Mouse (Mus musculus): Measurements from ENCODE around the gene Sergef.
A peak's percentile ranks its signal among the peaks of the same experiment; 100 is the strongest.

The Sergef gene

GRCm38 (mm10) chr7:46501458-46501857, 138.1 kb downstream of the Sergef start:
- DNase-seq (ENCODE audit: low spot score), result no peak

- no peak for DNase-seq (ENCODE audit: low spot score)
Observed at GRCm38 (mm10) chr7:46499561-46499960, 140.0 kb downstream of the Sergef start.

GRCm38 (mm10) chr7:46492134-46492678, 147.4 kb downstream of the Sergef start:
- DNase-seq (ENCODE audit: low spot score), result no peak

- DNase-seq (ENCODE audit: low spot score), result no peak
Observed at GRCm38 (mm10) chr7:46487354-46487753, 152.3 kb downstream of the Sergef start.

GRCm38 (mm10) chr7:46486761-46487160, 152.8 kb downstream of the Sergef start:
- DNase-seq (ENCODE audit: low spot score), result no peak

- DNase-seq (ENCODE audit: low spot score), result no peak
Observed at GRCm38 (mm10) chr7:46484223-46484622, 155.4 kb downstream of the Sergef start.

- DNase-seq (ENCODE audit: low spot score), result no peak
Observed at GRCm38 (mm10) chr7:46483050-46483449, 156.6 kb downstream of the Sergef start.

- DNase-seq (ENCODE audit: low spot score), result peak; percentile 7
Observed at GRCm38 (mm10) chr7:46482099-46482531, 157.5 kb downstream of the Sergef start.

GRCm38 (mm10) chr7:46479793-46480192, 159.8 kb downstream of the Sergef start:
- no peak for DNase-seq (ENCODE audit: low spot score)

- no peak for DNase-seq (ENCODE audit: low spot score)
Observed at GRCm38 (mm10) chr7:46477456-46477855, 162.2 kb downstream of the Sergef start.

- no peak for DNase-seq (ENCODE audit: low spot score)
Observed at GRCm38 (mm10) chr7:46475464-46475863, 164.1 kb downstream of the Sergef start.

GRCm38 (mm10) chr7:46473141-46473540, 166.5 kb downstream of the Sergef start:
- DNase-seq (ENCODE audit: low spot score), result no peak

- no peak for DNase-seq (ENCODE audit: low spot score)
Observed at GRCm38 (mm10) chr7:46471054-46471737, 168.4 kb downstream of the Sergef start.

- no peak for DNase-seq (ENCODE audit: low spot score)
Observed at GRCm38 (mm10) chr7:46469542-46469941, 170.1 kb downstream of the Sergef start.

- DNase-seq (ENCODE audit: low spot score), result peak; percentile 3
Observed at GRCm38 (mm10) chr7:46466422-46466981, 173.1 kb downstream of the Sergef start.

GRCm38 (mm10) chr7:46463136-46463535, 176.5 kb downstream of the Sergef start:
- no peak for DNase-seq (ENCODE audit: low spot score)

- no peak for DNase-seq (ENCODE audit: low spot score)
Observed at GRCm38 (mm10) chr7:46462287-46462686, 177.3 kb downstream of the Sergef start.

- no peak for DNase-seq (ENCODE audit: low spot score)
Observed at GRCm38 (mm10) chr7:46459605-46460245, 179.9 kb downstream of the Sergef start.

GRCm38 (mm10) chr7:46459200-46459599, 180.4 kb downstream of the Sergef start:
- DNase-seq (ENCODE audit: low spot score), result no peak

GRCm38 (mm10) chr7:46457889-46458288, 181.7 kb downstream of the Sergef start:
- DNase-seq (ENCODE audit: low spot score), result no peak

GRCm38 (mm10) chr7:46453930-46454679, 185.5 kb downstream of the Sergef start:
- no peak for DNase-seq (ENCODE audit: low spot score)

- no peak for DNase-seq (ENCODE audit: low spot score)
Observed at GRCm38 (mm10) chr7:46448922-46449645, 190.5 kb downstream of the Sergef start.

Measured in adipocyte (in vitro differentiated cells).